Mouse (Mus musculus): Measurements from ENCODE around the gene Glt1d1.

Glt1d1 gene

GRCm38 (mm10) chr5:127632167-127633145, at the start of gene Glt1d1, which contains the start of gene Slc15a4:
Gene Glt1d1 (plus strand): TSS chr5:127632262.
Gene Slc15a4 (minus strand): TSS chr5:127632897.
- no peak for DNase-seq

- no peak for DNase-seq
These were observed 48.4 kb upstream of the Glt1d1 start for GRCm38 (mm10) chr5:127583658-127584057.

DNA sequence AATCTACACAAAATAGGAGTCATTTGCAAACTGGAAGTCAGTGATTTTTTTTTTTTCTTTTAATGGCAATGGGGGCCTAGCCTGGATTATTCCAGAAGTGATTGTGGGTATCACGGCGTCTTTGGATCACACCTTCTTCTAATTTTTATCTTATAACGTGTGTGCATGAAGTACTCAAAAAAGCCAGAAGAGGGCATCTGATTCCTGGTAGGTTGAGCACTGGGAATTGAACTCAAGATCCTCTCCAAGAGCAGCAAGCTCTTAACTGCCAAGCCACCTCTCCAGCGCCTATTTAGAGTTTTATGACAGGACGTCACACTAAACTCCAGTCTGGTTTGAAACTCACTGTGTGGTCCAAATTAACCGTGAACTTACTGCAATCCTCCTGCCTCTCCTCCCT, 44.2 kb upstream of the Glt1d1 start:
- DNase-seq = no peak

GRCm38 (mm10) chr5:127592406-127592805, 39.7 kb upstream of the Glt1d1 start:
- no peak for DNase-seq

- no peak for DNase-seq
These were observed 39.2 kb upstream of the Glt1d1 start for GRCm38 (mm10) chr5:127592854-127593253.

GRCm38 (mm10) chr5:127595676-127596075, 36.4 kb upstream of the Glt1d1 start:
- DNase-seq = peak; percentile 69

GRCm38 (mm10) chr5:127596862-127597261, 35.2 kb upstream of the Glt1d1 start:
- DNase-seq = no peak

- no peak for DNase-seq
These were observed 29.1 kb upstream of the Glt1d1 start for GRCm38 (mm10) chr5:127602996-127603395.

- no peak for DNase-seq
These were observed 24.6 kb upstream of the Glt1d1 start for GRCm38 (mm10) chr5:127607507-127607906.

- no peak for DNase-seq
These were observed 22.8 kb upstream of the Glt1d1 start for GRCm38 (mm10) chr5:127609191-127609714.

DNA sequence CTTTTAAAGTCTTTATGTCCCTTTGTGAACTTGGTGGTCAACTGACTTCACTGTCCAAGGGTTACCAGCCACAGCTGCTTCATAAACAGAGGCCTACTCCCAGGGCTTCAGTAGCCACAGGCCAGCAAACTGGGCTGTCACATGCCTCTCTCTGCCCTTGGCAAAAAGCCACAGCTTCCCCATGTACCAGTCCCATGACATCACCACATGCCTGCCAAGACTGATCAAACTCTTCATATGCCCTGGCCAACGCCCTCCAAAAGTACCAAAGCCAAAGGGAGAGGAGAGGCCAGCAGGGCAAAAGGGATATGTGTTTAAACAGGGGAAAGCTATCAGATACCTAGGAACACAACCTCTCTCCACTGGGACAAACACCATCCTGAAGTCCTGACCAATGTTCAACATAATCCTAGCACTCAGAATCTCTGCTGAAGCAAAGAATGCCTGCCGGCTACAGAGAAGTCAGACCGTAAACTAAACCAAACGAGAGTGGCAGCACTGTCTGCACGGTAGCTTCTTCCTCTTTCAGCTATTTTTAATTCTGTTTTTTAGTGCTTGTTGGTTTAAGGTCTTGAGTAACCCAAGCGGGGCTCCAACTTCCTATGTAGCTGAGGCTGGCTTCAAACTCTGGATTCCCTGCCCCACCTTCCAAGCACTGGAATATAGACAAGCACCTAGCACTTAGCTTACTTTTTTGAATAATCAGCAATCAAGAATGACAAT, 21.1 kb upstream of the Glt1d1 start:
- DNase-seq = peak; percentile 95

- DNase-seq = no peak
These were observed 20.2 kb upstream of the Glt1d1 start for GRCm38 (mm10) chr5:127611881-127612280.

GRCm38 (mm10) chr5:127612397-127612796, 19.7 kb upstream of the Glt1d1 start:
- no peak for DNase-seq

- no peak for DNase-seq
These were observed 16.6 kb upstream of the Glt1d1 start for GRCm38 (mm10) chr5:127615459-127615858.

- no peak for DNase-seq
These were observed 15.9 kb upstream of the Glt1d1 start for GRCm38 (mm10) chr5:127616151-127616550.

DNA sequence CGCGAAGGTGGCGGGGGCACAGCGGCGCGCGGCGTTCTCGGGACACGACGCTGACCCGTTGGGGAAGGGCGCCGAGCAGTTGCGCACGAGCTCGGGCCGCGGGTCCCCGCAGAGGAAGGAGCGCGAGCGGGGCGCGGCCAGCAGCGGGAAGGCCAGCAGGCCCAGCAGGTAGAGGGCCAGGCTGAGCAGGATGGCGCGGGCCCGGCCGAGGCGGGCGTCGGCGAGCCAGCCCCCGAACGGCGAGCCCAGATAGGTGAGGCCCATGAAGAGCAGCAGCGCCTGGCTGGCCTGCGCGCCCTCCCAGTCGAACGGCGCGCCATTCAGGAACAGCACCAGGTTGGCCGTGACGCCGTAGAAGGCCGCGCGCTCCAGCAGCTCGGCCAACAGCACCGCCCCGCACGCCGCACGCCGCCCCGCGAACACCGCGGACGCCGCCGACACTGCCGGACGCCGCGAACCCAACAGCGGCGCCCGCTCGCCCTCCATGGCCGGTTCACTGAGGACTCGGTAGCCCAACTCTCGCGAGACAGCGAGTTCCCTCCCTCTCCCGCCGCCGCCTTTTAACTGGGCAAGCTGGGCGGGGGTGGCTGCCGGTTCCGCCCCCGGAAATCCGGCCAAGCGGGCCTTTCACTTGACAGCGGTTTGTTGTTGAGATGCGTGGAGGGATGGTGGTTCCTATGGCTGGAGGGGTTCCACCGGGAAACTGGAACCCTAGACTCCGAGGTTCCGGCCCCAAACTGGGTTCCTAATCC, 15.0 kb upstream of the Glt1d1 start:
- DNase-seq = peak; percentile 98

- no peak for DNase-seq
These were observed 13.2 kb upstream of the Glt1d1 start for GRCm38 (mm10) chr5:127618834-127619233.

GRCm38 (mm10) chr5:127620371-127620770, 11.7 kb upstream of the Glt1d1 start:
- no peak for DNase-seq

DNA sequence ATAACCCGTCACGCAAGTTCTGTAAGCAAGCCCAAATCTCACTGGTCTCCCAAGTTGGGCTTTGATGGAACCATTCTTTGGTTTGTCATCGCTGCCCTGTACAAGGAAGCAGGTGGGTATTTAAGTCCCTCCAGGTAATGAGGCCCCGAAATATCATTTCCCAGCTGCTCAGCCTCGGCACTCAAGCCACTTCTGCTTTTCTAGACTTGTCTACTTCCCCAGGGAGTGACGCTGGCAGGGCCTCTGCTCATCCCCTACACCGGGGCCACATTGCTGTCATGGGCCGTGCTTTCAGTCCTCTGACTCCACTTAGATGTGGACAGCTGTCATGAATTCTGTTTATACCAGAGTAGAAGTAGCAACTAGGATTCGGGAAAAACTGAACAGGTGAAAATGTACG, 11.0 kb upstream of the Glt1d1 start:
- no peak for DNase-seq

GRCm38 (mm10) chr5:127624427-127625213, 7.4 kb upstream of the Glt1d1 start:
- DNase-seq = no peak

DNA sequence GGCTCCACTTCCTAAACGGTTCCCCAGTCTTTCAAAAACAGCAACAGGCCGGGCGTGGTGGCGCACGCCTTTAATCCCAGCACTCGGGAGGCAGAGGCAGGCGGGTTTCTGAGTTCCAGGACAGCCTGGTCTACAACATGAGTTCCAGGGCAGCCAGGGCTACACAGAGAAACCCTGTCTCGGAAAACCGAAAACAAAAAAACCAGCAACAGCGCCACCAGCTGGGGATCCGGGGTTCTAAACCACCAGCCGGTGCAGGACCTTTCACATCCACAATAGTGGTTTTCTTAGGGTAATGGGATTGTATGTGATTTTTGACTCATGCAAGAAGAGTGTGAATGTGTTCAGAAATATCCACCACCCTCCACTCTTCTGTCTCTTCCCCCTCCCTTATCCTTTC, 4.8 kb upstream of the Glt1d1 start:
- no peak for DNase-seq

DNA sequence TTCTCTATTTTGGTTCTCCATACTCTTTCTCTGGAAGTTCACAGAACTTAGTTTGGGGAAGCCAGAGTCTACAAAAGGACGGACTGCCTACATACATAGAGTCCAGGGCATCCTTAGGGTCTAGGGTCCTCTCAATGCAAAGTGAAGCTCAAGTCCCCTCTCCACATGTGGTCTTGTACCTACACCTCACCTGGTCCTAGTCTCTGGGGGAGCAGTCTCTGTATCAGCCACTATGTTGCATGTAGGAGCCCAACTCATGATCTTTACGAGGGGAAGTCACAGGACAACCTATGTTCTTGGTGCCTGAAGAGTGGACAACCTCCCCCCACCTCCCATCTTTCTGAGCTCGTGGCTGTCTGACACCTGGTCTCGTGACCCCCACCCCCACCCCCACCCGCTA, 391 bp upstream of the Glt1d1 start:
- DNase-seq = no peak

All from layer of hippocampus, adult 9-11 months (tissue).